Mouse (Mus musculus): ENCODE results near the gene Bmp10. TPM values are rescaled to one million over a fixed set of nuclear protein-coding genes. Genes with fewer than 3 reads are reported as not detected.
A peak's percentile ranks its signal among the peaks of the same experiment; 100 is the strongest.

Bmp10 gene
- total RNA-seq (2021) = not detected

- no peak for DNase-seq (ENCODE audit: low spot score in 2 of 2)
- intact Hi-C loops (cut with DNase I) = no loop called here
Measured at GRCm38 (mm10) chr6:87428487-87429044, at the start of gene Bmp10. Bmp10 (plus strand) TSS chr6:87428994.

GRCm38 (mm10) chr6:87383926-87384691 lies 44.7 kb upstream of the Bmp10 start:
- DNase-seq (ENCODE audit: low spot score in 2 of 2) = peak; percentile 32
- intact Hi-C loops (cut with DNase I) = no loop called here

DNA sequence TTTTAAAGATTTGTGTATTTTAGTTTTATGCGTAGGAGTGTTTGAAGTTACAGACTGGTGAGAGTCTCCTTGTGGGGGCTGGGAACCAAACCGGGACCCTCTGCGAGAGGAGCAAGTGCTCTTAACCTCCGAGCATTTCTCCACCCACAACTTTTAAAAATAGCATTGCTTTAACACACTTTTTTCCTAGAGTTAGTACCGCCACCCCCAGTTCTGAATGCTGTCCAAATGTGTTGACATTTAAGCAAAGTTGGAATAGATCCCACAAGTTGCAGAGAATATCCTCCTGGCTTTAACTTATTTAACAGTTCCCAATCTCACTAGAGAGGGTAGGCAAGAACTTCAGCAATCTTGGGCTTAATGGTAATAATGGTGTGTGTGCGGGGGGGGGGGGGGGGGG lies 44.0 kb upstream of the Bmp10 start:
- intact Hi-C loops (cut with DNase I) = loop anchor here (5.0 kb wide), 1 partner anchor 47 kb away; the partner anchor contains the start of gene Antxr1
- peak; percentile 35 to 68 for DNase-seq (ENCODE audit: low spot score in 2 of 2)

DNA sequence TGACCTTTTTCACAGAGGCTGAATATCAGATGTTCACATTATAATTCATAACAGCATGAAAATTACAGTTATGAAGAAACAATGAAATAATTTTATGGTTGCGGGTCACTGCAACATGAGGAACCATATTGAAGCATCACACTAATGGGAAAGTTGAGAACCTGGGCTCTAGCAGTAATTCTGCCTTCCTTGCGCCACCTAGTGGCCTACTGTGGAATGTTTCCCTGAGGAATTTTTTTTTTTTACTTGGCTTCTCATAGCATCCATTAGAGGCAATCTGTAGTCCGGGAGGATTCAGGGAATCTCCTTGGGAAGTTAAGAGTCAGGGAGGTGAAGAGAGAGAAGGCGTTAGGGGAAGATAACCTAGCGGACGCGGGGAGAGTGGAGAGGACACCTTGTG lies 42.6 kb upstream of the Bmp10 start:
- intact Hi-C loops (cut with DNase I) = loop anchor here (1.0 to 5.0 kb wide), 2 partner anchors 49 to 285 kb away; partner anchors contain the start of gene Antxr1
- DNase-seq (ENCODE audit: low spot score in 2 of 2) = peak; percentile 76 to 88

DNA sequence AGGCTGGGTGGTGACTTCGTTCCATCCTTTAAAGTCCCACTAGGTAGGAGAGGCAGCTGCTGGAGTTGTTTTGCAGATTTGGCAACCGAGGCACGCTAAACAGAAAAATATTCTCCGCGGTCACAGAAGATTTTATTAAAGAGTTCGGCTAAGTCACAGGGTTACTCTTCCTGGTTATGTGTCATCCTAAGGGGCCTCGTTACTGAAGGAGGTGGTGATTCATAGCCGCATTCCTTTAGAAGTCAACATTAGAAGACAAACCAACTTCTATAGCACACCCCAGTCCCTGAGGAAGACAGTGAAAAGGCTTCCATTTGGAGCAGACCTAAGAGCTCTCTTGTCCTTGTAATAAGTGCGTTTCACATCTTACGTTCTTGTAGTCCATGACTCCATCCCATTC lies 42.1 kb upstream of the Bmp10 start:
- DNase-seq (ENCODE audit: low spot score in 2 of 2) = no peak
- intact Hi-C loops (cut with DNase I) = loop anchor here (1.0 to 5.0 kb wide), 2 partner anchors 49 to 285 kb away; partner anchors contain the start of gene Antxr1

- intact Hi-C loops (cut with DNase I) = loop anchor here (5.0 kb wide), 1 partner anchor 52 kb away; the partner anchor contains the start of gene Antxr1
- DNase-seq (ENCODE audit: low spot score in 2 of 2) = no peak
Measured at GRCm38 (mm10) chr6:87388877-87389276, 39.9 kb upstream of the Bmp10 start, which contains the start of gene Gkn3. Gkn3 (minus strand) TSS chr6:87388935.

GRCm38 (mm10) chr6:87389455-87389989 lies 39.3 kb upstream of the Bmp10 start:
- no peak for DNase-seq (ENCODE audit: low spot score in 2 of 2)
- intact Hi-C loops (cut with DNase I) = loop anchor here (5.0 kb wide), 1 partner anchor 52 kb away; the partner anchor contains the start of gene Antxr1

GRCm38 (mm10) chr6:87393466-87394205 lies 35.2 kb upstream of the Bmp10 start:
- intact Hi-C loops (cut with DNase I) = no loop called here
- DNase-seq (ENCODE audit: low spot score in 2 of 2) = no peak

GRCm38 (mm10) chr6:87394783-87395182 lies 34.0 kb upstream of the Bmp10 start:
- intact Hi-C loops (cut with DNase I) = loop anchor here (5.0 kb wide), 3 partner anchors 58 to 278 kb away; partner anchors contain the start of gene Aplf
- no peak for DNase-seq (ENCODE audit: low spot score in 2 of 2)

DNA sequence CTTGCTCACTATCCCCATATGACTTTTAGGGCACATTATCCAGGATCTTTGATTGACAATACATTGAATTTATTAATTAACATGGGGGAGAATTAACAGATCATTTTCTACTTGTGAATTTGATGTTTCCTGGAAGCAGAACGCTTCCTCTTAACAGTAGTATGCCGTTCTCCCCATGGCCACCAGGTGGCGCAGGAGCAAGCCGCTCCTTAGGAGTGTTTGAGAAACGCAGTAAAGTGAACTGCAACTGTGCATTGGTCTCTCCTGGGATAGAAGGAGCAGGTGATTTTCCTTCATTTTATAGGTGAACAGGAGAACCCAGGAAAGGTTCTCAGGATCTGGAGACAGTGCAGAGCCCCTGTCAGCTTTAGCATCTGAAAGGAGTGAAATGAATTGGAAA lies 29.7 kb upstream of the Bmp10 start:
- peak; percentile 70 to 75 for DNase-seq (ENCODE audit: low spot score in 2 of 2)
- intact Hi-C loops (cut with DNase I) = loop anchor here (5.0 kb wide), 3 partner anchors 53 to 273 kb away; partner anchors contain the start of gene Aplf

DNA sequence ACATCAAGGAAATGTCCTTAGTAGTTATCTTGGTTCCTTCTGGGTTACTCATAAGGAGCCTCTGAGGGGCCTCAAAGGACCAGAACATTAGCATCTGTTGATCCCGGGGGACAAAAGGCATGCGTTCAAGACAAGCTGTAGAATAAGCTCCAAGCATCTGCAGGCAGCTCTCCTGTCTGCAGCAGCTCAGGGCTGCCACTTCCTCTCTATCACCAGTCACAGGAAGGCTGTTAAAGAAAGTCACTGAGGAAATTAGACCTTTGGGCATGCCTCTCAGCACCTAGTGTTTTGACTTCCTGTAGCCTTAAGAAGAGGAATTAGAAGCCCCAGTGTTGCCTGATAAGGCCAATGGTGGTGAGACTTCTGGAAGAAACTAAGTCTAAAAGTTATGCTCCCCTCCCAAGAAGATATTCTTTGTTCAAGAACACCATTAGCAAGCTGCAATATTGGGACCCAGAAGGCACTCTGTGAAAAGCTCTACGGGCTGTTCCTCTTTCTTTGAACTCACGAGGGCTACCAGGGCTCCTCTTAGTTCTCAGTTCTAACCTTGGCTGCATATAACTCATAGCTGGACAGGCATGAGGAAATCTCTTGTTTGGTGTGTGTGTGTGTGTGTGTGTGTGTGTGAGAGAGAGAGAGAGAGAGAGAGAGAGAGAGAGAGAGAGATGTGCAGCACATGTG lies 28.8 kb upstream of the Bmp10 start:
- intact Hi-C loops (cut with DNase I) = loop anchor here (5.0 kb wide), 3 partner anchors 52 to 272 kb away; partner anchors contain the start of gene Aplf
- no peak for DNase-seq (ENCODE audit: low spot score in 2 of 2)

DNA sequence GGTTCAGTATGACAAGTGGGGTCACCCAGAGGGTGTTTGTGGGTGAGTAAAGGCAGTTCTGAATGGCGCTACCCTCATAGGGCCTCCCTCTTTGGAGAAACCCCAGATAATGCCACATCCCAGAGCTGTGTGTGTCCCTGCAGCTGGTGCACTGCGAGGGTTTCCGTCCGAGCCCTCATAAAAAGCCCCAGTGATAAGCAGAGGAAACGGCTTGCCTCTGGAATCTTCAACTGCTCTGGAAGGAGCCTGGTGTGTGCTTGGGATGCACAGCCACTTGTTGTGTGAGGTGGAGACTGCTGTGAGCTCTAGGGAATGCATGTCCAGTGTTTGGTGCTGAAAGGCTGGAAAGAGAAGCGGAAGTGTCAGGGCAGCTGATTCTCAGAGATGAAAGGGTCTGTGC lies 27.3 kb upstream of the Bmp10 start:
- DNase-seq (ENCODE audit: low spot score in 2 of 2) = no peak
- intact Hi-C loops (cut with DNase I) = no loop called here

- intact Hi-C loops (cut with DNase I) = no loop called here
- DNase-seq (ENCODE audit: low spot score in 2 of 2) = no peak
Measured at GRCm38 (mm10) chr6:87412011-87412410, 16.8 kb upstream of the Bmp10 start.

DNA sequence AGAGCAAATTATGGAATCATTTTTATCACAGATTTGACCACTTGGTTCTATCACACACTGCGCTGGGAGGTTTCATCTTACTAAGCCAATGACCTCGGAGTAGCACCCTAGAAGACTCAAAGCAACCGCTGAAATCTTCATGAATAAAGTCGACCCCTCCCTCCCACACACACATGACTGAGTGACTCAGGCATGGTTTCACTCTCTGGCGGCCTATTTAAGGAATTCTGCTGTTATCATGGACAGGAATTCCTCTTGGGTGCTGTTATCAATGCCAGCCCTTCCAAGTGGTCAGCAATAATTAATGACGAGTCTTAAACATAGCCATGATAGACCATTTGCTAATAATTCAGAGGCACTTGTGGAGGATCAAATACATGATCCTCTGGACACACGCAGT lies 6.5 kb upstream of the Bmp10 start:
- intact Hi-C loops (cut with DNase I) = no loop called here
- no peak for DNase-seq (ENCODE audit: low spot score in 2 of 2)

GRCm38 (mm10) chr6:87424037-87424816 lies 4.6 kb upstream of the Bmp10 start:
- DNase-seq (ENCODE audit: low spot score in 2 of 2) = no peak
- intact Hi-C loops (cut with DNase I) = no loop called here

DNA sequence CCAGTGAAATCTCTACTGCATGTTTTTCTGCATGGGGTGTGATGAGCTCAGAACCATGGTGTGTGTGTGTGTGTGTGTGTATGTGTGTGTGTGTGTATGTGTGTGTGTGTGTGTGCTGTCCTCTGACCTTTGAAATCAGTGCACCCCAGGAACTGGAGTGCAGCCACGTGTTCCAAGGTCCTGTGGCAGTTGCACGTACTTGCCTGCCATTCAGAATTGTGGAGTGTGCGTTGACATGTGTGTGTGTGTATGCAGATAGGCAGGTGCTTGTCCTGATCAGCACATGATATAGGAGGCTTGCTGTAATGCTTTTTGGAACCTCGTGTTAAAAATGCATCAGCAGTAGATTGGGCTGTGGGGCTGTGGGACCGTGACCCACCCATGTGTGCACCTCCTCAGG lies 1.8 kb upstream of the Bmp10 start:
- intact Hi-C loops (cut with DNase I) = no loop called here
- DNase-seq (ENCODE audit: low spot score in 2 of 2) = no peak

DNA sequence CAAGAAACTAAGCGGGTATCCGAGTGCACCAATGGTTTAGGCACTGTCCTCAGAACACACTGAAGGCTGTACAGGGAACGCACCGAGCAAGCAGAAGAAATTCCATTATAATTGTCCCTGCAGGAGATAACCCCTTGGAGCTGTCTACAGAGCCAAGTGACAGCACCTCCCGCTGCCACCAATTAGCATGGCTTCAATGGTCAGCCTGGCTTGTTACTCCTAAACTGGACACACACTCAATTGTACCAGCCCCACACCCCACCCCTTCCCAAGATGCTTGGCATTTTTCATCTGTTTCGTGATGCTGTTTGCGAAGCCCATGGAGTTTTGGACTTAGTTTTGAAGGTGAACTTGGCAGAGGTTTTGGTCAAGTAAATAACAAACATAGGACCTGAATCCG lies 1.2 kb upstream of the Bmp10 start:
- no peak for DNase-seq (ENCODE audit: low spot score in 2 of 2)
- intact Hi-C loops (cut with DNase I) = no loop called here

DNA sequence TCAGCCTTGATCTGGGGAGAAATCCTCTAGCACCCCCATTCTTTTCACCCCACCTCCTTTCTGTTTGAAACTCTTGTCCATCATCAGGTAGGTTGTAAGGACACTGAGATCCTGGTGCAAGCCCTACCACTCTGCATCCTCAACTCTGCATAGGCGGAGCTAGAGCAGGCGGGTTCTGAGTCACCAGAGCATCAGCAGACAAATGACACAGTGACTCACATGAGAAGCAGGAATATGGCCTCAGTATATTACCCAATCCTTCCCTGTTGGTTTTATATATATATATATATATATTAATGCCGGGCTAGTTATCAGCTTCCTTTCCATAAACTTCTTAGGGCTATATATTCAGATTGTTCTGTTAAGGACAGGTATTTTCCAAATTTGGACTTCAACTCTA lies 7.0 kb downstream of the Bmp10 start:
- DNase-seq (ENCODE audit: low spot score in 2 of 2) = no peak
- intact Hi-C loops (cut with DNase I) = no loop called here

DNA sequence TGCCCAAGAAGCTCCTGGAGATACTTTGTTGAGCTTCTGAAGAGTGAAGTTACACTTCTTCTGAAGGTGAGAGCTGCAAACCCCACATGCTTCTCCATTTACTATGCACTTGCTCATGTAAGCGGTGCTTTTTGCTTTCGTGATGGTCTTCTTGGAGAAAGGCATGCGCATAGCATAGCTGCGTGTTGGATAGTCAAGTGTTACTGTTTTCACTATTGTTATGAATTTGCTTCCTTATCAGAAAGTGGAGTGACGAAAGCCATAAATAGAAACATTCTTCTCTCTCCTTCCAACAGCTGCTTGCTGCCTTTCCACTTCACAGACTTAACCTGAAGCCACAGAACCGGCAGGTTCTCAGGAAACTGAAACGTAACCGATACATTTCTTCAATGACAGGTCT lies 8.0 kb downstream of the Bmp10 start:
- DNase-seq (ENCODE audit: low spot score in 2 of 2) = no peak
- intact Hi-C loops (cut with DNase I) = no loop called here
